Mouse (Mus musculus): ENCODE measurements around the gene Fzd7. TPM values are rescaled to one million over a fixed set of nuclear protein-coding genes. Genes with fewer than 3 reads are reported as not detected.
"Not testable (repeated sequence)": the region's sequence is repeated elsewhere in the genome, so short reads cannot be mapped to it uniquely, and the experiment has no call there.

Fzd7 gene
- 4.1 and 8.5 TPM in 2 replicates for polyA plus RNA-seq (2012; rRNA removed)

- whole genome bisulfite sequencing: under 1% methylated on average over 35 of the region's 35 CpGs
- no peak for DNase-seq (ENCODE audit: low read depth, low spot score)
Observed at GRCm38 (mm10) chr1:59482331-59482695, at the start of gene Fzd7. Gene Fzd7 (plus strand): TSS chr1:59482424.

DNA sequence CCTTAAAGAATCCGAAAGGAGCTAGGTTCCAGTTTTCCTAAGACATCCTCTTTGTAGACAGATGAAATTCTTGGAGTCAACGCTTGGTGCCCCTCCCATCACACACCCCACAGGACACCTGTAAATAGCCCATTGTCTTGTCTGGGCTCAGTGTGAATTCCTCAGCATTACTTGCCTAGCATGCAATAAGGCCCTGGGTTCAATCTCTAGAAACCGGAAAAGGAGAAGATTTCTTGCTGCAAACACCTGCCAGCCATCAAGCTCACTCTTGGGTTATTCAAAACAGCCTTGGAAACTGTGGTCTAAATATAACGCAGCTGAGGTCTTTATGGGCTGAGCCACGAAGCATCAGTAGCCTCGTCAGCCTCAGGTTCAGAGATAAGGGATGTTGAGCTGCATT, 48.9 kb upstream of the Fzd7 start:
- no peak for DNase-seq (ENCODE audit: low read depth, low spot score)
- WGBS: 56% methylated on average over 6 of the region's 6 CpGs

- 56% methylated on average over 3 of the region's 3 CpGs for WGBS
- no peak for DNase-seq (ENCODE audit: low read depth, low spot score)
Observed at GRCm38 (mm10) chr1:59434071-59434470, 48.2 kb upstream of the Fzd7 start.

GRCm38 (mm10) chr1:59435270-59435669, 47.0 kb upstream of the Fzd7 start:
- WGBS: 91% methylated on average over 5 of the region's 5 CpGs
- no peak for DNase-seq (ENCODE audit: low read depth, low spot score)

GRCm38 (mm10) chr1:59436321-59436720, 45.9 kb upstream of the Fzd7 start:
- no peak for DNase-seq (ENCODE audit: low read depth, low spot score)
- 83% methylated on average over 3 of the region's 3 CpGs for WGBS

- no peak for DNase-seq (ENCODE audit: low read depth, low spot score)
- 48% methylated on average over 3 of the region's 3 CpGs for WGBS
Observed at GRCm38 (mm10) chr1:59437927-59438326, 44.3 kb upstream of the Fzd7 start.

- no peak for DNase-seq (ENCODE audit: low read depth, low spot score)
- 35% methylated on average over 4 of the region's 4 CpGs for WGBS
Observed at GRCm38 (mm10) chr1:59438330-59438729, 43.9 kb upstream of the Fzd7 start.

- 39% methylated on average over 2 of the region's 2 CpGs for whole genome bisulfite sequencing
- DNase-seq (ENCODE audit: low read depth, low spot score): no peak
Observed at GRCm38 (mm10) chr1:59439252-59439651, 43.0 kb upstream of the Fzd7 start.

DNA sequence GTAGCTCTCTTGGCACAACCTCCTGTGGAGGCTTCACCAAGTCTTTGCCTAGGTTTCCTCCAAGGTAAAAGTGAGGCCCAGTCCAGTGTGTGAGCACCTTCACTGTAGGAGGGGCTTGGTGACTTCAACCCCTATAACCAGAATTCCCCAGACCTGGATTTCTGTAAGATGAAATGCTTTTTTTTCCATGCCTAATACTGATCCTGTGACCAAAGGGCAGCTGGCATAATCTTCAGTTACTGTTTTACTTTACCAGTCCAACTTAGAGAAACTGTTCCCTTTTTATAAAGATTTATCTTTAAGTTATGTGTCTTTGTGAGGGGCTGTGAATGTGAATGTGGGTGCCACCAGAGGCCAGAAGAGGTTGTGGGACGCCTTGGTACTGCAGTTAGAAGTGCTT, 42.3 kb upstream of the Fzd7 start:
- DNase-seq (ENCODE audit: low read depth, low spot score): no peak
- WGBS: 87% methylated on average over 1 of the region's 1 CpGs

- 96% methylated on average over 14 of the region's 14 CpGs for WGBS
- DNase-seq (ENCODE audit: low read depth, low spot score): not testable (repeated sequence)
Observed at GRCm38 (mm10) chr1:59442721-59443120, 39.5 kb upstream of the Fzd7 start.

DNA sequence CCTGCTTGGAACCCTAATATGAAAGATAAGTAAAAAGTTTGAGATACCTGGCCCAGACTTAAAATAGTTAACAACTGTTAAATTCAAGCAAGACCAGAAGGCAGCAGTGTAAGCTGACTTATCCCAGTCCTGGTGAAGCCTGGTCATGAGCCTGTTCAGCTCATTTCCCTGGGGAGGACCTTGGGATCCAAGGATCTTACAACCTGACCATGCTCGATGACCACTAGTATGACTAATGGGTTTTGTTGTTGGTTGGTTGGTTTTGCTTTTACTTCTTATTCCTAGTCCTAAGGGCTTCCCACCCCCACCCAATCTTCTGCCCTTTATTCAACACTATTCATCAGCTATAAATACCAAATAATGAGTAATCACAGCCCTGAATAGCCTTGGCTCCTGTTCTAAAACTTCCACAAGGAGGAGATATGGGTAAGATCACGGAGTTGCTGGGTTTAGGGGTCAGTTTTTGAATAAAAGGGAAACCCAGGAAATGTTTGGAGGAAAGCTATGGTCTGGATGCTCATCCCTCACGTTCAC, 38.0 kb upstream of the Fzd7 start:
- WGBS: 65% methylated on average over 3 of the region's 3 CpGs
- no peak for DNase-seq (ENCODE audit: low read depth, low spot score)

DNA sequence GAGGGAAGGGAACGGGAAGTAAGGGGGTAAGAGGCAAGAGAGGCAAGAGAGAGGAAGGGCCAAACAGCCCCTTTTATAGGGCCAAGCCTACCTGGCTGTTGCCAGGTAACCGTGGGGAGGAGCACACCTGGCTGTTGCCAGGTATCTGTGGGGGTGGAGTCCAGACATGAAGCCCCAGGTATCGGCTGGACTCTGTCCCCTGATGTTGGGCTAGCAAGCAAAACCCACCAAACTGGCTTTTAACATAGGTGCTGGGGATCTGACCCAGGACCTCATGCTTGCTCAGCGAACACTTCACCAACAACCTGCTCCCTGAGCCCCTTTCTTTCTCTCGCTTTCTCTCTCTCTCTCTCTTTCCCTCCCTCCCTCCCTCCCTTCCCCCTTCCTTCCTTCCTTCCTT, 37.0 kb upstream of the Fzd7 start:
- WGBS: 50% methylated on average over 5 of the region's 5 CpGs
- no peak for DNase-seq (ENCODE audit: low read depth, low spot score)

DNA sequence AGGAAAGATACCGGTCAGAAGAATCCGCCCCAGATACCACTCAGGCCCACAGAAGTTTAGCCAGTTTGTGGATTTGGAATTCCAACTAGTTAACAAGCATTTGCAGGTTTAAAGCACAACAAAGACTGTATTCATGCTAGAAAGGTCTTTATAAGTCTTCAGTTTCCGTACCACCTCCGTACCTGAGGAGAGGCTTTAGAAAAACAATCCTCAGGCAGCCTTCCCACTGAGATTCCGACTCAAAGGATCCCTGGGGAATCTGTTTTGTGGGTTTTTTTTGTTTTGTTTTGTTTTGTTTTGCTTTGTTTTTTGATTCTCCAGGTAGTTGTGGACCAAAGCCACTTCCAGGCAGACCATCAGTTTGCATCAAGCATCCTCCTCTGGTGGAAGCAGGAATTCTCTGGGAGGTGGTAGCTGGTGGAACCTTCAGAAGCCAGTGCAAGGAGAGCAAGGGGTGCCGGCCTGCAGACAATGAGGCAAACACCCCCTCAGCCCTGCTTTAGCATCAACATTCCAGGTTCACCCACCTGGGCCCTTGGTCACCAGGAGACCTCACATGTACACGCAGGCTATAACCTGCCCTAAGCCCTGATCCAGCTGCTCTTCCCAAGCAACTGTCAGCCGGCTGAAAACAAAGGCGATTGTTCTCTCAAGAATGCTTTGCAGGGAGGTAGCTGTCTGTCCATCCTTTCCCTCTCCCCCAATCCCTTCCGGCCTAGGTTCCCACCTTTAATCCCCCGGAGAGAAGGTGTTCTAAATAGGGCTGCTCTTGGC, 33.5 kb upstream of the Fzd7 start:
- 57% methylated on average over 11 of the region's 11 CpGs for WGBS
- DNase-seq (ENCODE audit: low read depth, low spot score): no peak

GRCm38 (mm10) chr1:59449423-59449822, 32.8 kb upstream of the Fzd7 start:
- WGBS: 22% methylated on average over 11 of the region's 11 CpGs

GRCm38 (mm10) chr1:59450896-59451295, 31.3 kb upstream of the Fzd7 start:
- no peak for DNase-seq (ENCODE audit: low read depth, low spot score)
- 93% methylated on average over 11 of the region's 11 CpGs for WGBS

More at GRCm38 (mm10) chr1:59449423-59449822, 32.8 kb upstream of the Fzd7 start:
- DNase-seq (ENCODE audit: low read depth, low spot score): no peak

DNA sequence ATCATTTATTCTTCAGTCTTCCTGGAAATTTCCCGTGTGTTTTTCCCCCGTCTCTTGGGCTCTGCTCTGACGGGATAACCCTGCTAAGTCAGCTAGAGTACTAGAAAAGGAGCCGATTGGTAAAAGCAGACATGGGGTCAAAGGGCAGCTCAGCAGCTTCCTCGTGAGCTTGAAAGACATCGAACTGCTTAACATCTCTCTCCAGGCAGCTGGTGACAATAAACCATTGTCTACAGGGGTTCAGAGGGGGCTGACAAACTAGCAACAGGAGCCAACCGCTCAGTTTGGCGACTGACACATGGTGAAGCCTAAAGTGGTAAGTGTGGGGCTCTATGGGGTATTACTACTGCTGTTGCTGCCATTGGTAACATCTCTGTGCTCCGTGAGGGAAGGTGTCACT, 30.6 kb upstream of the Fzd7 start:
- DNase-seq (ENCODE audit: low read depth, low spot score): no peak
- WGBS: 36% methylated on average over 9 of the region's 9 CpGs

DNA sequence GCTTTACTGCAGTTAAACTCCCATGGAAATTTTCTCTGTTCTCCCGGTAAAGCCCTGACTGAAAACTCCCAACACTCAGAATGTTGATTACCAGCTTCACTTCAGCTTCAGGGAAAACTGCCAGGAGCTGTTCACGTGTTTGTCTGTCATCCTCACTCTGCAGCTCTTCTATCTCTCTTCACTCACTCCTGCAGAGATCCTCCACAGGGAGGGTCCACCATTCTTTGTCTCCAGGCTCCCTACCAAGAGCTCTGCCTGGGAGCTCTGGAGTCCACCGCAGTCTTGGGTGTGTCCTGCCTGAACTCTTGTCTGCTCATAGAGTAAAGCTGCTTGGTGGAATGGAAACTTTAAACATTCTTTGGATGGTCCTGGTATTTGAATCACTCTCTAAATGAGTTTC, 25.4 kb upstream of the Fzd7 start:
- no peak for DNase-seq (ENCODE audit: low read depth, low spot score)
- 59% methylated on average over 3 of the region's 3 CpGs for WGBS

DNA sequence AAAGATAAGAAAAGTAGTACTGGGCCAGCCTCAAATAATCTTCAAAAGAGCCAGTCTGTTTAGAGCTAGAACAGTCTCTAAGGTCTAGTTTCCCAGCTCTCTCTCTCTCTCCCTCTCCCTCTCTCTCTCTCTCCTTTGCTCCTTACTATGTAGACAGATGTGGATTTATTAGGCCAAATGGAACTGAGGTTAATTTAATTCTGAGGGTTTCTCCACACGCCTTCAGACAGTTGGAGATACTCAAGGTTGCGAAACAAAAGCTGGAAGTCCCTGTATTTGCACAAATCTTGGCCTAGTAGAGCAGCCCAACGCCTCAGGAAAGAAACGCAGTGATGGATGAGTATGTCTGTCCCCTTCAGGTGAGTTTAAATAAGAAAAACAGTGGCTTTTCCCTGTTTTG, 24.4 kb upstream of the Fzd7 start:
- WGBS: 52% methylated on average over 4 of the region's 4 CpGs
- DNase-seq (ENCODE audit: low read depth, low spot score): no peak

DNA sequence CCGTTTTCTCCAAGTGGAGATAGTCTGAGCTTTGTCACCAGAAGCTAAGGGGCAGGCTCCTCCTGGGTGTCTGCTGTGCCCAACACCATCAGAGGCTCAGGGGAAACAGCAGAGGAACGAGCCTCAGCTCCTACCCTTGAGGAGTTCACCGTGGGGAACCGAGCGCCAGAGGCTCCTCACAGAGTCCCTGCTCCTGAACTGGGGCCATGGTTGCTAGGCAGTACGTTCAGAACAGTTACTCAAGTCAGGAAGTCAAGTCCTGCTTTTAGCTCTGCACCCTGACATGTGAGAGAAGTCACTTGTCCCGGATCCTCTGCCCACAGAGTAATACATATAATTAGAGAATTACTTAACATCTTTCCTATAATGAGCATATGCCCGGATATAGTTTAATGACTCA, 23.3 kb upstream of the Fzd7 start:
- 21% methylated on average over 8 of the region's 8 CpGs for WGBS
- no peak for DNase-seq (ENCODE audit: low read depth, low spot score)

GRCm38 (mm10) chr1:59464696-59465639, 17.3 kb upstream of the Fzd7 start:
- DNase-seq (ENCODE audit: low read depth, low spot score): no peak
- 36% methylated on average over 17 of the region's 17 CpGs for WGBS

GRCm38 (mm10) chr1:59465640-59466008, 16.6 kb upstream of the Fzd7 start:
- 91% methylated on average over 9 of the region's 9 CpGs for WGBS
- DNase-seq (ENCODE audit: low read depth, low spot score): no peak

Data from large intestine, adult 2 months (tissue).